Mouse (Mus musculus) kidney, postnatal 4 days (tissue): ENCODE results near the gene Inpp5a.

ENCODE experiments used
- DNase-seq, 2 experiments: peaks; one replicate each; pipeline ENCODE4 v3.0.0; 2021; ENCODE audit warnings: mixed read lengths in 2 of 2

Gene Inpp5a

DNA sequence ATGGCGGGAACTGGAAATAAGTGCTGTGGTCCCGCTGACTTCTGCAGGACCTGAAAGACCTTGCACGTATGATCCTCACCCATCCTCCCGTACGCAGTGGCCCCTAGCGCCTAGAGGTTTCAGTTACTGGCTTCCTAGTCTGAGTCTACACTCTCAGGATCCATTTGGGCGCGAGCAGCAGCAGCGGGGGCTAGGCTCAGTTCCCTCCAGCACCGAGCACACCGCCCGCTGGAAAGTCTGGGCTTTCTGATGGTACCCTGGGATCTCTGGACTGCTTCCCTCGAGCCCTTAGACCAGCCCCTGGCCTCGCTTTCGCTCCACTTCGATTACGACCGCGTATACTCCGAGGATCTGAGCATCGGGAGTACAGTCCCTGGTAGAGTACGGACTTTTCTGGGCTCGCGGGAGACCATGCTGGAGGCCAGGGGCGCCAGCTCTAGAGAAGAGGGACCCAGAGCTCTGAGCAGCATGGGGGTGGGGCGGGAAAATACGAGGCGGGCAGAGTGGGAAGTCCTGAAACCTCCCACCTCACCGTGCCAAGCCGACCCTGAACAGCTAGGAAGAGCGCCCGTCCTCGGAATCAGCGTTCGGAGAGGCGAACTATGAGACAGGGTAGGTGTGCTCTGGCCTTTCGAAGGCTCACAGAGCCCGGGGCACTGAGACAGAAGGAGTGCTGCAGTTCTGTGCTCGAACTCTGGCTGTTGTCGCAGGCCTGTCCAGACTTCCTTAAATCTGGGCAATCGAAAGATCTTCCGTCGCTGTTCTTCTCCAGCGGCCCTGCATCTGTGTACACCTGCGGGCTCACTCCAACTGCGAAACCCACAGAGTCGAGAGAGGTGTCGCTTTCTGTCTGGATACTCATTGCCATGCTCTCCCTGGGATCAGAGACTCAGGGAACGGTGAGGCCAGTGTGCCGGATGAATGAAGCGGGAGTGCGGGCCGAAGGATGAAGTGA lies 195.6 kb downstream of the Inpp5a start:
- peak; percentile 40 to 53 for DNase-seq

DNA sequence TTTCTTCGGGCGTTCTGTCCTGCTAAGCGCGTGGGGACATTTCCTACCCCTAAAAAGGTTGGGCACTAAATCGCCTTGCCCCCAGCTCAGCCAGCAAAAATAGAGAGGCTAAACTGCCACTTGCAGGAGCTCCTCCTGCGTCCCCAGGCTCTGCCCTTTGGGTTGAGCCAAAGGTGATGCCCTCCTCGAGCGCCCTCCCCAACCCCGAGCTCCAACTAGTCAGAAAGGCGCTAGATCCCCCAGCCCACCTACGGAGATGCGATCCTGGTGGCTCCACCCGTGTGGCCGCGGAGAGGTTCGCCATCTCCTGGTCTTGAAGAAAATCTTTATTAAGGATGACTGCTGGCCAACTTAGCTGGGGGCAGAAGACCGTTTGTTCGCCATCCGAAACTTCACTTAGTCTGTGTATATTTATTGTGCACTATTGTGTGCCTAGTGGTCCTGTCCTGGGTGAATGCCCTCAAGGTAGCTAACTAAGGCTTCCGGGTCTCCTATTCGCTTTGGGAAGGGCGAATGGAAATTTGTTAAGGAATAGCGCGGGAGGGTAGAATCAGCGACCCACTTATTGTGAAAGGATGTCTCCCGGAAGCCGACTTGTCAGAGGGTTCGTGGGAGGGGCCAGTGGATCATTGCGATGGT lies 196.4 kb downstream of the Inpp5a start:
- DNase-seq: peak; percentile 19 to 32

DNA sequence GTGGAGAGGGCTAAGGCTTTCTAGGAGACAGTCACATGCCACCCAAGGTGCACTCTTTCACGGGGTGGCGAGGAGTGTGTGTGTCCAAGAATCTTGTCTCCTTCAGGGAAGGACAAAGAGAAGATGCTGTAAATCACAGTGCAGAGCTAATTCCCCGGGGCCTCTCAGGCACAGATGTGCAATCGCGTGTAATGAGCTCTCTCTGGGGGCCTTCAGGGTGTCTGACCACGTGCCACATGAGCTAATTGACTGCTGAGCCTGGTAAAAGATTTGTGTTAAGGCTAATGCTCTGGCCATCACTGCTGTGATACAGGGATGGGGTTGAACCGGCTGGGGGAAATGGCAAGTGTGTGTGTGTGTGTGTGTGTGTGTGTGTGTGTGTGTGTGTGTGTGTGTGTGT lies 199.0 kb downstream of the Inpp5a start:
- DNase-seq: no peak

DNA sequence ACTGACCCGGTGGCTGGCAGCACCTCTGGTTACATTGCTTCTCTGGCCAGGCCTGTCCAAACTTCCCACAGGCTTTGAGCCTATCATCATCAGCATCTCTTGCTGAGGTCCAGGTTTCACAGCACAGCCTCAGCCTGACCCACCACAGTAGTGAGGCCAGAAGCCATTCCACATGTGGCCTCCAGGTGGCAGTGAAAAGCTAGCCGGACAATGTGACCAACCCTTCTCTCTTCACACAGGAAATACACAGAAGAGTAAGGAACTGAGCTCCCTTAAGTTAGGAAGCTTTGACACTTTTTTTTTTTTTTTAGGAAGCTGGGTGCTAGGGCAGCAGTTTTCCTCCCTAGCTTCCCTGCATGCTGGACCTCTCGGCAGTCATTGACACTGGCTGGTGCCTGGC lies 201.4 kb downstream of the Inpp5a start:
- DNase-seq: peak; percentile 67 to 71

DNA sequence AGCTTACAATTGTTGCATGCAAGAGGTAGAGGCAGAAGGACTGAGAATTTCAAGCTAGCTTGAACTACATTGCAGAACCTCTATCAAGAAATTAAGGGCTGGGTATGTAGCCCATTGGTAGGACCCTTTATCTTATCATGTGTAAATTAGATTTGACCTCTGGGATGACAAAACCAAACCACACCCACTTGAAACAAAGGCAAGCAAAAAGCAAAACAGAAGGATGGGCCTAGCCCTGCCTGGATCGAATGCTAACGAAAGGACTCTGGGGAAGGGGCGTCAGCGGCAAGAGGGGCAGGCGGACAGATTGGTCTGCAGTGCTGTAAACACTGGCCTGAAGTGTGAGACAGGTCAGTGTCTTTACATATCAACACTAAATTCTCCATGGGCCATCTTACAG lies 202.4 kb downstream of the Inpp5a start:
- DNase-seq: no peak

DNA sequence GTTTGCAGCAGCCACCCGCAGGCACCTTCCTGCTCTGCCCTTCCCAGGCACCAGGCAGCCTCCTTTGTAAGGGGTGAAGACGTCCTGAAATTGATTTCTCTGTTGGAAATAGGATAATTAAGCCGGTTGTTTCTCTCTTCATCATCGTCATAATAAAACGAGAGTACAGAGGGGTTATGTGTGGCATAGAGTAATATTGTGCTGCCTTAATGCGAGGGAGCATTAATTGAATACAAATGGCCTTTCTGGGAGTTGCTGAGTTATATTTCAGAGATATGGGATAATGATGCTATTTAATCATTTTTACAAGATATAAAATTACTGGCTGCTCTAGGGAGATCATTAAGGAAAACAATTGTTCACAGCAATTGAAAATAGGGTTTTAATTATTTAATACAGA lies 206.4 kb downstream of the Inpp5a start:
- DNase-seq: no peak

DNA sequence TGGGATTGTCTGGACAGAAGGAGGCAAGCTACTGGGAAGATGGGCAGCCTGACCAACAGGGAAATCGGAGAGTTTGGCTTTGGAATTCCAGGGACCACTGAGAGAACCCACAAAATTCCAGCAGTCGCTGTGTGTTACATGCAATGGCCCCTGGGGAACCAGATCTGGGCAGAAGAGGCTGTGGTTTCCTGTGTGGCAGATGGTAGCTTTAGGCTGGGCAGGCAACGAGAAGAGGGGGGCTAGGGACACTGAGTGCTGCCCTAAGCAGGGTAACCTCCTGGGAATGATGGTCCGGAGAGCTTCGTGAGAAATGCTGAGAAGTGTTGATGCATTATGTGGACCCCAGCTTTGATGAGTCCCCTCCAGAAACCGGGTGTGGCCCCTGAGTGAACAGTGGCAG lies 207.0 kb downstream of the Inpp5a start:
- DNase-seq: no peak

DNA sequence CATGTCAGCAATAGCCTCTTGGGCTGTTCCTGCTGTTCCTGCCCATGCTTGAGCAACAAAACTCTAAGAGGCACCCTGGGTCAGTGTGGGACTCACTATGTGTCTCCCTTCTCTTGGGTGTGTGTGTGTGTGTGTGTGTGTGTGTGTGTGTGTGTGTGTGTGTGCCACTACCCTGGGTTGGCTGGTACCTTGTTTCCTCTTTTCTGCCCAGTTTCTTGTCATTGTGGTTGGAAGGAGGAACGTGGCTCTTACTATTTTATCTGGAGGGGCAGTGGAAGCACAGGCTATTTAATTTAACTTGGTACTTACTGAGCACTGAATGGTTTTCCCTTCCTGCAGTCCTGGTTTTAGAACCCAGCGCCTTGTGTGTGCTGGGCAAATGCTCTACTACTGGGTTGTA lies 221.4 kb downstream of the Inpp5a start:
- no peak for DNase-seq

DNA sequence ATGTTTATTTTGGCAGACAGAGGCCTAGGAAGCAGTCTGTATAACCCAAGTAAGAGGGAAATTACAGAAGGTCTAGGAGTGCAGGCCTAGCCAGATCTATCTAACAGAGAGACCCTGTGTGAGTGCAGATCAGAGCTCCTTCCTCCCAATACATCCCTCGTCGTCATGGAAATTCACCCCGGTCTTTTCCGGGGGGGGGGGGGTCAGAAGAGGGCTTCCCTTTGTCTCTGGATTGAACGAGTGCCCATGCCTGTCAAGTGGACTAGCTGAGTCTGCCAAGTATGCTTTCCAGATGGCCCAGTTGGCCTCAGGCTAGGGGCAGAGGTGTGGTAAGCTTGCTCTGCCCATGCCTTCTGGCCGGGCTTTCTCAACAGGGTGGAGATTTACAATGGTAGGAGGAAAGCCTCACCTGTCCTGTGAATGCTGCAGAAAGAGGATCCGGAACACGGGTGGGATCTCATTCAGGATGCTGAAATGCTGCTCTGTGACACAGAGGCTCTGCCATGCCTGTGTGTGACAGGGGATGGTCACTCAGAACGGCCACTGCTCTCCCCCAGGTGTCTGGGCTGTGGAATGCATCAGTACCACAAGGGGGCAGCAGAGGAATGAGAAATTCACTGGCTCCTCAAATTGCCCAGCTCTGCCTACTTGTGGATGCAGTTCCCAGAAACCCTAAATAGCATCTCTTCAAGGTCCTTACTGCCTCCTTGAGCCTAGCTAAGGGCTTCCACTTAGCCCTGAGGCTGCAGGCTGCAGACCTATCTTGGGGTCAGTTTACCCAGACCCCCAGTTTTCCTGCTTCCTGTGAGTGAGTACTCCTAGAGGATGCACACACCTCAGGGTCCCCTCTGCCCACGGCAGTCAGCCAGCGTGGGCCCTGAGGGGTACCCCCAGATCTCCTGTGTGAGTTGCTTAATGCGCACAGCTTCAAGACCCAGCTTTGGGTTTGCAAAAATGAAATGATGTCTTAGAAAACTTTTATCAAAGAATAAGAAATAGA lies 227.2 kb downstream of the Inpp5a start:
- DNase-seq: peak; percentile 75 to 79

DNA sequence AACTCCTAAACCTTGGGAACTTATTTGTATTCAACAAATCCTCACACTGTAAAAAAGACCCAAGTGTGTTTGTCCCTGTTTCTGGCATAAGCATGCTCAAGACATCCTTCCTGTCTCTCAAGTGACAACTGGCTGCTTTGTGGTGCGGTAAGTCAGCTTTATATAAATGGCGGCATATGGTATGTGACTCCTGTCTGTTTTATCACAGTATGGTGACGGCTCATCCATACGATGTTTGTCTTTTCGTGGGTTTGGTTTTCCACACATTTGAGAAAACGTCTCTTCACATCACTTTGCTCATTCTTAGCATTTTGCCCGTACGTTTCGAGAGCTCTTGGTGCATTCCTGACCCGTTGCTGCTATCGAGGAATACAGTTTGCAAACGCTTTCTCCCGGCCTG lies 233.7 kb downstream of the Inpp5a start:
- DNase-seq: no peak

DNA sequence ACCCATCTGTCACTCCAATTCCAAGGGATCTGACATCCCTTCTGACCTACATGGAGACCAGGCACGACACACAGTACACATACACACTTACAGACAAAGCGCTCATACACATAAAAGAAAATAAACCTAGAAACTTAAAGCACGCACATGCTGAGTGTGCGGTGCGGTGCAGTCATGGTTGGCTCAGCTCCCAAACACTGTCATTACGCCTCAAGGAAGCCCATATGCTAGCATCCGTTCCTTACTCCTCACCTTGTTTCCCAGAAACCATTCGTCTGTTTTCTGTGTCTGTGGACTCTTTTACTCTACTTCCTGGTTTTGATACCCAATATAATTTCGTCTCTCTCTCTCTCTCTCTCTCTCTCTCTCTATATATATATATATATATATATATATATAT lies 236.2 kb downstream of the Inpp5a start:
- no peak for DNase-seq
